Mouse (Mus musculus) cerebellum, postnatal 25 days (tissue): Measurements from ENCODE around the gene Kctd17.

Experiments
- DNase-seq, 2 experiments: peaks; one replicate each; pipeline ENCODE4 v3.0.0; 2021; ENCODE audit warnings: mixed read lengths in 2 of 2

Gene Kctd17

GRCm38 (mm10) chr15:78487066-78487465, 58.7 kb downstream of the Kctd17 start:
- peak in 1 of 2 experiments; percentile 59 for DNase-seq
